Mouse (Mus musculus) heart, postnatal 0 days (tissue): ENCODE measurements around the gene Asf1b. TPM values are rescaled to one million over a fixed set of nuclear protein-coding genes. Genes with fewer than 3 reads are reported as not detected.

ENCODE experiments used
- ATAC-seq: fragments of 200-750 bp; cut with Nextera tagmentation; 2 replicates; pipeline ENCODE4 v1.8.0; 2017; ENCODE audit warnings: low read depth, moderate number of reproducible peaks, moderate library complexity; ENCODE audit not compliant: insufficient read depth
- DNase-seq: peaks from one replicate; pipeline ENCODE4 v3.0.0-alpha.2; 2016; ENCODE audit warnings: low spot score
- H3K27ac ChIP-seq: fragments of 300-500 bp; sonication (generic); 2 replicates; pipeline ENCODE4 v1.5.1; 2014; ENCODE audit warnings: low read depth, mild to moderate bottlenecking
- H3K27me3 ChIP-seq: fragments of 300-500 bp; sonication (generic); 2 replicates; pipeline ENCODE4 v1.6.1; 2014; ENCODE audit warnings: low read length, mixed read lengths; ENCODE audit not compliant: control insufficient read depth, insufficient read depth
- H3K36me3 ChIP-seq: fragments of 300-500 bp; sonication (generic); replicated peaks from 2 replicates; pipeline ENCODE4 v1.6.1; 2014; ENCODE audit warnings: low read length, mixed read lengths; ENCODE audit not compliant: control insufficient read depth, insufficient read depth
- H3K4me1 ChIP-seq: fragments of 300-500 bp; sonication (generic); 2 replicates; pipeline ENCODE4 v1.6.1; 2014; ENCODE audit warnings: antibody characterized with exemption; ENCODE audit not compliant: control insufficient read depth, insufficient read depth
- H3K4me2 ChIP-seq: fragments of 300-500 bp; sonication (generic); 2 replicates; pipeline ENCODE4 v1.6.1; 2014; ENCODE audit warnings: low read depth, mild to moderate bottlenecking, low read length, moderate library complexity
- H3K4me3 ChIP-seq: fragments of 300-500 bp; sonication (generic); 2 replicates; pipeline ENCODE4 v1.5.1; 2014; ENCODE audit warnings: low read depth, low read length
- H3K9ac ChIP-seq: fragments of 300-500 bp; sonication (generic); replicated peaks from 2 replicates; pipeline ENCODE4 v1.6.1; 2014; ENCODE audit warnings: low read depth, low read length, mixed read lengths
- H3K9me3 ChIP-seq: fragments of 300-500 bp; sonication (generic); replicated peaks from 2 replicates; pipeline ENCODE4 v1.6.1; 2016; ENCODE audit warnings: low read length; ENCODE audit not compliant: control insufficient read depth
- CTCF ChIP-seq: IDR thresholded peaks from 2 replicates; pipeline ENCODE4 v1.5.1; 2016; ENCODE audit warnings: antibody characterized with exemption, control low read depth, low read depth
- EP300 ChIP-seq: IDR thresholded peaks from 2 replicates; pipeline ENCODE4 v1.6.1; 2016; ENCODE audit warnings: antibody characterized with exemption, low read depth
- WGBS: fragments of 180-500 bp; shearing (Covaris S2); extraction: QIAGEN DNeasy Blood & Tissue Kit; methylation state at CpG from one replicate; pipeline ENCODE4 v1.1.7; 2014; 5-methylcytosine and 5-hydroxymethylcytosine counted together
- polyA plus RNA-seq: library from polyadenylated mRNA; unstranded; fragments of >200 nt; fragmentation: Nextera tagmentation; extraction: Ambion mirVana; gene quantifications from 2 replicates; pipeline ENCODE4 v1.2.1, GENCODE M21; 2015
- total RNA-seq: library from RNA; depleted of rRNA; stranded (reverse); fragments of >200 nt; gene quantifications from 2 replicates; pipeline ENCODE4 v1.2.3, GENCODE M21; 2014; ENCODE audit warnings: low replicate concordance

The Asf1b gene
- total and polyA plus RNA-seq, 2 experiments from 2014 or later: 19.2 to 109 TPM

DNA sequence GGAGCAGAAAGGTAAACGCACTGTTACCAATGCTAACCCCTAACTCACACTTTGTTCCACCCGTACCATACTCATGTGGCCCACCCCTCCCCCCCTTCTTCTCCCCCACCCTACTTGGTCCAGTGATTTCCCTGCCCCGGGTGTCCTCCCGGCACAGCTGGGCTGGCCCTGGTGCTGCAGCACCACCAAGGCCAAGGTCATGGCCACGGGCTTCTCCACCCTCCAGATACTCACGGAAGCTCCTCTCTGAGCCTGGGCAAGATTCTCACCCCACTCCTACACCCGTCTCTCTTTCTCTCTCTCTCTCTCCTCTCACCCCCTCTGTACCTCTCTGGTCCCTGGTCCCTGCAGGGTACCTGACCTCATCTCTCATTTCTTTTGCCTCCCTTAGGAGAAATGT, 29.0 kb upstream of the Asf1b start:
- no peak for DNase-seq
- H3K27me3 ChIP-seq: no peaks in the 10 kb centered on the region
- 64% methylated on average over 7 of the region's 7 CpGs for WGBS
- no peak overlapping the region for H3K9ac ChIP-seq
- H3K36me3 ChIP-seq: peaks cover 24% of the 10 kb centered on the region
- no peaks in the 10 kb centered on the region for H3K9me3 ChIP-seq
- H3K27ac ChIP-seq: no peak overlapping the region
- no peaks in the 10 kb centered on the region for H3K4me1 ChIP-seq
- no peak overlapping the region for H3K4me2 ChIP-seq
- no peak for TF ChIP-seq CTCF
- TF ChIP-seq EP300: no peak
- H3K4me3 ChIP-seq: no peak overlapping the region
- ATAC-seq: no peak

DNA sequence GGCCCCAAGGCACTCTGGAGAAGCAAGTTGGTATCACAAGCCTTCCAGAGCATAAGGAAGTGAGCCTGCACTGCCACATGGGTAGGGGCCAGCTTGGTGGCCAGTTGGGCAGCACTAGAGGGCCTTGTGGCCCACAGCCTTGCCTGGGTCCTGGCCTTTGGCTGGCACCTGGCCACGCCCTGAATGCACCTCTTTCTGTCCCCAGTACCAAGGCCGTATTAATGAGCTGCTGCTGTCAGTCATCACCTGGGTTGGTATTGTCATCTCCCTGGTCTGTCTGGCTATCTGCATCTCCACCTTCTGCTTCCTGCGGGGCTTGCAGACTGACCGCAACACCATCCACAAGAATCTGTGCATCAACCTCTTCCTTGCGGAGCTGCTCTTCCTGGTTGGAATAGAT, 21.1 kb upstream of the Asf1b start:
- TF ChIP-seq EP300 (no peak), CTCF (no peak)
- WGBS: 79% methylated on average over 5 of the region's 5 CpGs
- no peaks in the 10 kb centered on the region for H3K4me1 ChIP-seq
- H3K9ac ChIP-seq: no peak overlapping the region
- ATAC-seq (no peak), DNase-seq (no peak)
- H3K9me3 ChIP-seq: no peaks in the 10 kb centered on the region
- H3K36me3 ChIP-seq: peaks cover 91% of the 10 kb centered on the region
- no peak overlapping the region for H3K27ac ChIP-seq
- H3K4me3 ChIP-seq: no peak overlapping the region
- H3K4me2 ChIP-seq: no peak overlapping the region
- H3K27me3 ChIP-seq: no peaks in the 10 kb centered on the region

DNA sequence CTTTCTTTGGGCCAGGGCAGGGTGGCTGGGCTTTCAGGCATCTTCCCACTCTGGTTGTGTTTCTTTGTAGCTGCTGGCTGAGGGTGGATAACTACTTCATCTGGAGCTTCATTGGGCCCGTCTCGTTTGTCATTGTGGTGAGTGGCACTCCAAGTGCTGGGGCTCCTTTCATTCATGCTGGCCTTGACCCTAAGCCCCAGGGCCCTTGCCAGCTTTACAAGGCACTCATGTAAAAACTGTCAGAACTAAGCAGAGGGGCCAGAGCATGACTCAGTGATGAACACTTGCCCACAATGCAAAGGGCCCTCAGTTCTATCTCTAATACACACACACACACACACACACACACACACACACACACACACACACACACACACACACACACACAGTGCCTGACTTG, 20.3 kb upstream of the Asf1b start:
- Histone ChIP-seq H3K27ac (no peak overlapping the region), H3K36me3 (peaks cover 86% of the 10 kb centered on the region), H3K4me1 (no peaks in the 10 kb centered on the region), H3K4me3 (no peak overlapping the region), H3K9ac (no peak overlapping the region), H3K27me3 (no peaks in the 10 kb centered on the region), H3K4me2 (no peak overlapping the region), H3K9me3 (no peaks in the 10 kb centered on the region)
- DNase-seq: no peak
- WGBS: 75% methylated on average over 2 of the region's 2 CpGs
- no peak for ATAC-seq
- TF ChIP-seq CTCF (no peak), EP300 (no peak)

DNA sequence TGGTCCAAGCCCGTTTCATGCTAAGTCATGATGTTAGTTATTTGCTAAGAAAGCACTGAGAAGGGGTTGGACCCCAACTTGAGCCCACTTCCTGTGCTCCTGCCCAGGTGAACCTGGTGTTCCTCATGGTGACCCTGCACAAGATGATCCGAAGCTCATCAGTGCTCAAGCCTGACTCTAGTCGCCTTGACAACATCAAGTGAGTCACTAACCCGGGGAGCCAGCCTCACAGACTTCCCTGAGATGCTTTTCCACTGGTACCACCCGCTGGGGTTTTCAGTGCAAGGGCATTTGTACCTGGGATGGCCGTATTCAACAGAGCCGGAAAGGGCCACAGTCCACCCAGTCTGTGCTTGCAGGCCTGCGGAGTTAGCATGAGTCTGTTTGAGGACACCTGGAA, 19.9 kb upstream of the Asf1b start:
- Histone ChIP-seq H3K9me3 (no peaks in the 10 kb centered on the region), H3K4me2 (no peak overlapping the region), H3K4me3 (no peak overlapping the region), H3K27ac (no peak overlapping the region), H3K9ac (no peak overlapping the region), H3K36me3 (peaks cover 86% of the 10 kb centered on the region), H3K27me3 (no peaks in the 10 kb centered on the region), H3K4me1 (no peaks in the 10 kb centered on the region)
- TF ChIP-seq EP300: no peak
- 87% methylated on average over 8 of the region's 8 CpGs for WGBS
- DNase-seq (no peak), ATAC-seq (no peak)

DNA sequence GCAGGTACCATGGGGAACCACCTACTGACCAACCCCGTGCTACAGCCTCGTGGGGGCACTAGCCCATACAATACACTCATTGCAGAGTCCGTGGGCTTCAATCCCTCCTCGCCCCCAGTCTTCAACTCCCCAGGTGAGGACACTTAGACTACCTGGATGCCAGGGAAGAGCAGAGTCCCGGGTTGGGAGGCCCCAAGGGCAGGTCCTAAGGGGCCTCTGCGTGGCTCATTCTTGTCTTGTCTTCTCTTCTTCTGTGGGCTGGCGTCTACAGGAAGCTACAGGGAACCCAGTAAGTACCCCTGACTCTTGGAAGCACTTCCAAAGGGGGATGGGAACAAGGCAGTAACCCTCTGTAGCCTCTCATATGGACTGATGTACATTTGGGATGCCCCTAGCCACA, 17.7 kb upstream of the Asf1b start:
- WGBS: 91% methylated on average over 7 of the region's 7 CpGs
- ATAC-seq (no peak), DNase-seq (no peak)
- no peak overlapping the region for H3K4me3 ChIP-seq
- H3K27ac ChIP-seq: no peak overlapping the region
- H3K27me3 ChIP-seq: no peaks in the 10 kb centered on the region
- H3K9ac ChIP-seq: no peak overlapping the region
- no peak for TF ChIP-seq CTCF
- no peak for TF ChIP-seq EP300
- peaks cover 65% of the 10 kb centered on the region for H3K36me3 ChIP-seq
- no peaks in the 10 kb centered on the region for H3K9me3 ChIP-seq
- no peak overlapping the region for H3K4me2 ChIP-seq
- no peaks in the 10 kb centered on the region for H3K4me1 ChIP-seq

DNA sequence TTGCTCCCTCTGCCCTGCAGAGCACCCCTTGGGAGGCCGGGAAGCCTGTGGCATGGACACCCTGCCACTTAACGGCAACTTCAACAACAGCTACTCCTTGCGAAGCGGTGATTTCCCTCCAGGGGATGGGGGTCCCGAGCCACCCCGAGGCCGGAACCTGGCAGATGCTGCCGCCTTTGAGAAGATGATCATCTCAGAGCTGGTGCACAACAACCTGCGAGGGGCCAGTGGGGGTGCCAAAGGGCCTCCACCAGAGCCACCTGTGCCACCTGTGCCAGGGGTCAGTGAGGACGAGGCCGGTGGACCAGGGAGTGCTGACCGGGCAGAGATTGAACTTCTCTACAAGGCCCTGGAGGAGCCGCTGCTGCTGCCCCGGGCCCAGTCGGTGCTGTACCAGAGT, 17.0 kb upstream of the Asf1b start:
- TF ChIP-seq EP300: no peak
- no peak for ATAC-seq
- H3K9ac ChIP-seq: no peak overlapping the region
- H3K4me1 ChIP-seq: no peaks in the 10 kb centered on the region
- H3K9me3 ChIP-seq: no peaks in the 10 kb centered on the region
- DNase-seq: no peak
- H3K27ac ChIP-seq: no peak overlapping the region
- no peak overlapping the region for H3K4me3 ChIP-seq
- 91% methylated on average over 15 of the region's 15 CpGs for WGBS
- H3K27me3 ChIP-seq: no peaks in the 10 kb centered on the region
- peaks cover 59% of the 10 kb centered on the region for H3K36me3 ChIP-seq
- H3K4me2 ChIP-seq: no peak overlapping the region
